Mouse (Mus musculus) brain, embryonic 14.5 days (tissue): ENCODE results near the gene Pappa2.

Experiments used
- CTCF ChIP-seq: fragments of 200-500 bp; IDR thresholded peaks from 2 replicates; pipeline ENCODE4 v1.5.1; 2012; ENCODE audit warnings: inconsistent platforms, mild to moderate bottlenecking, moderate library complexity, borderline replicate concordance; ENCODE audit not compliant: insufficient read depth, insufficient read length; ENCODE audit errors: extremely low read depth
- POLR2A ChIP-seq: fragments of 200-500 bp; IDR thresholded peaks from 2 replicates; pipeline ENCODE4 v1.6.1; 2012; ENCODE audit warnings: mild to moderate bottlenecking, inconsistent platforms, borderline replicate concordance; ENCODE audit not compliant: poor library complexity, insufficient read depth, insufficient read length, severe bottlenecking; ENCODE audit errors: extremely low read depth

DNA sequence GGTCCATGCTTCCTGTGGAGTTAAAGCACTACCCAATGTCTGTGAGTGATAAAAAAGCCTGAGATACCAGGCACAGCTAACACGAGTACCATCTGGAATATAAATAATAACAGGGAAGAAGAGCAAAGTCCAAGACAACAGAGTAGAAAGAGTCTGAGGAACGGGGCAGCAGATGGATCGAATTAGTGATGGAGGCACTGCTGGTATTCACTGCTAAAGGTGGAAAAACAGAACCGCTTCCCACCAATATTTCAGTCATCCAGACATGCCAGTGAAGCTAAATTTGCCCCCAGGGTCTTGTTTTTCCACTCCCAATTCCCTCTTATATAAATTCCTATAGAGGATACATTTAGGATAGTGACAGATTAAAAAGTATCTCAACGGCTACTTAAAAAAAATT lies 238.8 kb downstream of the Pappa2 start:
- TF ChIP-seq POLR2A: no peak
- TF ChIP-seq CTCF: no peak
